Mouse (Mus musculus): Measurements from ENCODE around the gene Agpat3.

Gene Agpat3

DNA sequence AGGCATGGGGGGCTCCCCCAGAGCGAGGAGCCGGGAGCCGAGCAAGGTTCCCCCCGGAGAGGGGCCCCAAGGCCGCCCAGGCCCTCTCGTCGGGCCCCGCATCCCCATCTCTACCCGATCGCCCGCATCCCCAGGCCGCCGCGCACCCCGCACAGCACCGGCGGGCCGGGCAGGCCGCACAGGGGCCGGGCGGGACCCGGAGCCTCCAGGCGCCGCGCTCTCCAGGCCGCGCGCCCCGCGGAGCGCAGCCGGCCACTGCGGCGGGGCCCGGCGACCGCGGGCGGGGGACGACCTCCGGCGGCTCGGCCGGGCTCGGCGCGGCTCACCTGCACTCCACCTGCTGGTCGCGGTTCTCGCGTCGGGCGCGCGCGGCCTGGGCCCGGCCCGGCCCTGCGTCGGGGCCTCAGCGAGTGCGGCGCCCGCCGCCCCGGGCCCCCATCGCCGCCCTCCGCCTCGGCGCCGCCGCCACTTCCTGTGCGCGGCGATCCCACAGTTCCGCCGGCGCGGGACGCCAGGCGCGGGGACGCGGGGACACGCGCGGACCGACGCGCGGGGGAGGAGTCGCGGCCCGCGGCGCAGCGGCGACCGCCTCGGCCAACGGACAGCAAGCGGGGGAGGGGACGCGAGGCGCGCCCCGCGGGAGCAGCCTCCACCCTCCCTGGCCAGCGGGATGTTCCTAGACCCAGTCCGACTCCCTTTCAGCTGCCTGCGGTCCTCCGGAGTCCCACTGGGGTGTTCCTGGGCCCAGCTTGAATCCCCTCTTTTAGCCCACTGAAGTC lies at the start of gene Agpat3:
Agpat3 (minus strand) TSS at position 603 of the 779 bp plus-strand sequence.
- DNase-seq, result peak; percentile 75 to 78

DNA sequence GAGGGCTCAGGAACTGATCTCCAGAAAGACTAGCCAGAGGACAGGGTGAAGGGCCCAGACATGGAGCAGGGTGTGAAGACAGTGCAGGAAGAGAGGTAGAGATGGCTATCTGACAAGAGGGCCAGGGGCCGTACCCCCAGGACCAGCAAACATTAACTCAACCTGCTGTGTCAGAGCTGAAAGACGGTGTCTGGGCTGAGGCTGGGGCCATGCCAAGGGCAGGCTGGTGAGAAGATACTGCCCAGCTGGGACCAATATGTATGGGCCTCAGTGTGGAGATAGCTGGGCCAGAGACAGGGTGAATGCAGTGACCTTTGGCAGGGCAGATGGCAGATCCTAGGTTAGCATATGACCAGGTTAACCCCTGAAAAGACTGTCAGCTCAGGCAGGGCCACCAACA lies 48.8 kb upstream of the Agpat3 start:
- DNase-seq, result no peak

DNA sequence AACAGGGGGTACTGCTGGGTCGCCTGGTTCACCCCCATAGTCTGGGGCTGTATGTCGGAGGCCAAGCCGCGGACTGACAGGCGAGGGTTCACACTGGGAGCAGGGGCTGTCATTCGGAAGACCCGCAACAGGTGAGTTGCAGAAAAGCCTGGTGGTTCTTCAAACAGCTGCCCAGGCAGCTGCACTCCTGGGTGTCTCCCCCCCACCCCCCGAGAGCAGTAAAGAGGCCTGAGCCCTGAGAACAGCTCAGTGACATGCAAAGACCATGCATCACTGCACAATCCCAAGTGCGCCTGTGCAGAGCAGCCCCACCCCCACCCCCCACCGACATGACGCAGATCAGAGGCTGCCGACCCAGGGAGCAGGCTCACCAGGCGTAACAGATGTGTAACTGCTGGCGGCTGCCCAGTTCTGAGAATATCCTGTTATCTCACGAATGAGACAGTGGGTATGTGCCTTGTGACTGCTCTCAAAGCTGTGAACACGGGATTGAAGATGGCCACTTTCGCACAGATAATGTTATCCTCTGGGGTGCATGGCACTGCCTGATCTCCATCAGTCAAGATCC lies 46.9 kb upstream of the Agpat3 start:
- peak in 1 of 2 experiments; percentile 47 for DNase-seq

DNA sequence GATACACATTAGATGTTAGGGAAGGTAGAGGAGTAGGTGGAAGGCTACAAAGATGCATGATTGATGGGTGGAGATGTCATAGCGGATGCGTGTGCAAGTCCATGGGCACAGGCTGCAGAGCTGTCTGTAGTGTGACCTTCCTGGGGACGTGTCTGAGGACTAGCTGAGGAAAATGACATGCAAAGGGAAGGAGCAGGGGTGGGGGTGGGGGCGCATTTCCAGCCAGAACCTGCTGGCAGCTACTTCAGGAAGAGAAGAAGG lies 44.3 kb upstream of the Agpat3 start:
- no peak for DNase-seq

DNA sequence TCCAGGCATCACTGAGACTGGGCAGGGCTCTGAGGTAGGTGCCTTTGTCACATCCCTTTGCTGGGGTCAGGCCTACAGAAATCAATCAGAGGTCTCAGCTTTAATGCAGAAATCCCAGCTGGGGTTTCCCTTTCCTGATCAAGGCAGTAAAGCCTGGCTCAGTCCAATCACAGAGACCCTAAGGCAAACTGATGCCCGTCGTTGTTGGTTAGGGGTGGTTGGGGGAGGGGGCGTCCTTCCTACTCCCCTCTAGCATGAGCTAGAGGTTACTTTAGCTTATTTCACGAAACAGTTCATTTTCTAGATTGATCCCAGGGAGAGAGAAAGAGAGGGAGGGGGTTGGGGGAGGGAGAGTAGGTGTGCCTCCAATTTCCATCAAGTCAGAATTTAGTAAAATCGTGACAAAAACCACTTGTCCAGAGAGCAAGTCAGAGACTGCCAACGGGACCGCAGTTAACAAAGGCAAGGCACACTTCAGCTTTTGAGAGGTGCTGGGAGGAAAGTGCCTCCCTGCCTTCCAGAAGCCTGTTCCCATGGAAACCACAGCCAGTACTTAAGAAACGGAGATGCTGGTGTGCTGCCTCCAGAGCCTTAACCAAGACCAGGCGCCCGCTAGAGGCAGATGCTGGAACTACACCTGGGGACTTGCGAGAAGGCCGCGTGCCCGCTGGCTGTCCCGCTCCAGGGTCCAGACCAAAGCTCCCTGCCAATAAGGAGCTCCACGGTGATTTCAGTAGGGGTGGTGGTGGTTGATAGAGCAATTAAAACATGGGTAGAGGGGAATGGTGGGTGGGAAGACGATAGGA lies 43.7 kb upstream of the Agpat3 start:
- DNase-seq, result peak; percentile 98 to 100

DNA sequence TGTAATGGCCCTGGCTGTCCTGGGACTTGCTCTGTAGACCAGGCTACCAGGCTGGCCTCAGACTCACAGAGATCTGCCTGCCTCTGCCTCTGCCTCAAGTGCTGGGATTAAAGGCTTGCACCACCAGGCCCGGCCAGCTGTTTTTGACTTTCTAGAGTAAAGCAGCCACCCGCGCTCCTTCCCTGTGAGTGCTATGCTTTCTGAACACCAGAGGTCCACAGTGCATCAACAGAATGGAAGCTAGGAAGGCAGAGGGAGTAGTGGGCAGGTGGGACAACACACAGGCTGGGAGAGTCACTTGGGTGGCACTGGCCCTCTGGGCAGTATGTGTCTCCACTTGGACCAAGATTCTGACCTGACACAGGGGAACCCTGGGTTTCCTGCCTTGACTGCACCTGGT lies 43.1 kb upstream of the Agpat3 start:
- DNase-seq, result no peak

DNA sequence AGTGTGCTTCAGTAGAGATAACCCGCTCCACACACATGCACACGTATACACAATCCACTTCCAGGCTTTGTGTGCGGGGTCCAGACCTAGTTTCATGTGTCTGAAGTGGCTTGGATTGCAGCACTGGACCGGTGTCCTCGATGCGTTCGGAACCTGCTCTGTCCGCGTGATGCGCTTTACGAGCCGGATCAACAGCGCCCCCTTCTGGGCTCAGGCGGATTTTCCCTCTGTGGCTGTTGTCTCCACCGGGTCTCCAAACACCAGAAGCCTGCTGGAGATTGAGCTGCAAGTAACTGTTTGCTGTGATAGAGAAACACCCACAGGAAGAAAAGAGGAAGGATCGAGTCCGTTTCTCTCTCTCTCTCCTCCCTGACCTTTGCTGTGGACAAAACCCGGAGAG lies 39.8 kb upstream of the Agpat3 start:
- peak; percentile 93 for DNase-seq

DNA sequence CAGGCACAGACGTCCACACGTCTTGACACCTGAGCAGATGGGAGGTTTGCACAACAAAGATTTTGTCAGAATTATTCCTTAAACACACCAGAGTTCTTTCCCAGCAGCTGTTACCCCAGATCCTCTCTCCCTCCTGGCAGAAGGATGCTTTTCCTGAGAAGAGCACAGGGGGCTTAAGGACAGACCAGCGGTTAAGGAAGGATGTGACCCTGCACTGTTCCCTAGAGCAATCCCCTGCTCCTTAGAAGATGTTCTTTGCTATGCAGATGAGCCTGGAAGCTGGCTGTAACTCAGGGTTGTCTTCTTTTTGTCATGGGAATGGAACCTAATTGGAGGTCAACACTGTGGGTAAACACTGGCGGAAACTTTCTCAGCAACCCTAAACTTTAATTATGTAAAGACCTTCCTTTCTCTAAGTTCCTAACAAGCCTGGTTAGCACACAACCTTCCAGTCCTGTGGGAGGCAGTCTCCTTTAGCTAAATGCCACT lies 38.7 kb upstream of the Agpat3 start:
- no peak for DNase-seq

DNA sequence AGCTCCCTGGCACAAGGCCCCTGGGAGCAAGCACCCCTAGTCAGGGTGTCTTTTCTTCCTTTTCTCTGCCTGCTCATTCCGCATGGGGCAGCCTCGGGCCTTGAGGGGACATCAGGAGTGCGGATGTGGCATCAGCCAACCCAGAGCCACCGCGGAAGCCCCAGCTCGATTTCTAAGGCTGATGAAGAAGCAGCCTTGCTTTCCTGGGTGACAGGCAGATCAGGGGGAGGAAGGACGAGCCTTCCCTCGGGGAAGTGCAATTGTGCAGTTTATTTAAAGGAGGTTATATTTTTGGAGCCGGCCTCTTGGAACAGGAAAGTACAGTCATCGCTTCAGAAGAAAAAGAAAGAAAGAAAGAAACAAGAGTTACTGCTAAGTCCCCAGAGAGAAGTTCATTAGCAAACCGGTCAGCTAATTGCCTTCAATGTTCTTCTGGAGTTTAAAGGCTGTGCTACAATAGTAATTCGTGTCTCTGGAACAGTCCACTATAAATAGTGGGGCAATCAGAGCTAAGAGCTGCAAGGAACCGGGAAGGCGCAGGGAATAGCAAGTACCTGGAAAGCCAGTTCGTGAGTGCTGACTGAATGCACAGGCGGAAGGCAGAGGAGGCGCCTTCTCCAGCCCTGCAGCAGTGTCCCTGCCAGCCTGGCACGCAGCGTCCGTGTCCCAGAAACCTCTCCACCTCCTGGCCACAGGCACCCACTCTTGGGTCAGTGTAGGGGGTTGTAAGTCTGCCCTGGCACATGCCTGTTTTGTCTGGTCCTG lies 36.1 kb upstream of the Agpat3 start:
- DNase-seq, result peak in 1 of 2 experiments; percentile 44

DNA sequence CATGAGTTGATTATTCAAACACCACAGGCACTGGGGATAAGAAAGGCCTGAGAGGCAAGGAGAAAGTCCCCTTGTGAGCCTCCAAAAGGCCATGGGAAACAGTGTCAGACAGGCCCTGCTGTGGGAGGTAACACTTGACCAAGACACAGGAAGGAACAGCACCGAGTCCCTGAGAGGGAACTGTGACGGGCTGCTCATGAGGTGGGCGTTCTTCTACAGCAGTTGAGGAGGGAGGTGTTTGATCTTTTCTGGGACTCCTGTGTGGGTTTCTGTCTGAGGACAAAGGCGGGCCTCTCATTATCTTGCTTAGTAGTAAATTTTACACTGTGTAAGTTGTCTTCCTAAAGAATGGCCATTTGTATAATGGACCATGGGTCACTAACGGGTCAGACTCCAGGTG lies 33.2 kb upstream of the Agpat3 start:
- DNase-seq, result no peak

DNA sequence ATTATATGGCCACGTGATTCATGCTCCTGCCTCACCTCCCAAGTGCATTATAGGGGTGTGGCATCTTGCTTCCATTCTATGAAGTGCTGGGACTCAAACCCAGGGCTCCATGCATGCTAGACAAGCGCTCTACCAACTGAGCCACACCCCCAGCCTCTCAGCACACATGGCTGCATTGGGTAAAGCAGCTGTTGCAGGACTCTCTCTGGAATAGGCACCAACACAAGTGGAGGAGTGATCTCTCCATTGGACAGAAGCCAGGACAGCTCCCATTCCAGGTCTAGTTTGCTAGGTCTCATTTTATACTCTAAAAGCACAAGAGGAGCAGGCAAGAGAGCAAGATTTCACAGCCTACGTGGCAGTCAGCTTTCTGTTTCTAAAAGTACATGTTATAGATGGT lies 31.3 kb upstream of the Agpat3 start:
- DNase-seq, result no peak

DNA sequence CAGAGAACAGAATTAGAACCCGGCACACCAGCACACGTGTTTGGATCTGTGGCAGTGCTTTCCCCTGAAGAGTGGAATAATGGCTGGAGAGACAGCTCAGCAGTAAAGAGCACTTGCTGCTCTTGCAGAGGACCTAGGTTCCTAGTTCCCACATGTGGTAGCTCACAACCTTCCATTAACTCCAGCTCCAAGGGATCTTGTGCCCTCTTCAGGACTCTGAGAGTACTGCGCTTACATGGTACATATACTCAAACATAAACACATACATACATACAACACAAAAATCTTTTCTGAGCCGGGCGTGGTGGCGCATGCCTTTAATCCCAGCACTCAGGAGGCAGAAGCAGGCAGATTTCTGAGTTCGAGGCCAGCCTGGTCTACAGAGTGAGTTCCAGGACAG lies 26.2 kb upstream of the Agpat3 start:
- no peak for DNase-seq

DNA sequence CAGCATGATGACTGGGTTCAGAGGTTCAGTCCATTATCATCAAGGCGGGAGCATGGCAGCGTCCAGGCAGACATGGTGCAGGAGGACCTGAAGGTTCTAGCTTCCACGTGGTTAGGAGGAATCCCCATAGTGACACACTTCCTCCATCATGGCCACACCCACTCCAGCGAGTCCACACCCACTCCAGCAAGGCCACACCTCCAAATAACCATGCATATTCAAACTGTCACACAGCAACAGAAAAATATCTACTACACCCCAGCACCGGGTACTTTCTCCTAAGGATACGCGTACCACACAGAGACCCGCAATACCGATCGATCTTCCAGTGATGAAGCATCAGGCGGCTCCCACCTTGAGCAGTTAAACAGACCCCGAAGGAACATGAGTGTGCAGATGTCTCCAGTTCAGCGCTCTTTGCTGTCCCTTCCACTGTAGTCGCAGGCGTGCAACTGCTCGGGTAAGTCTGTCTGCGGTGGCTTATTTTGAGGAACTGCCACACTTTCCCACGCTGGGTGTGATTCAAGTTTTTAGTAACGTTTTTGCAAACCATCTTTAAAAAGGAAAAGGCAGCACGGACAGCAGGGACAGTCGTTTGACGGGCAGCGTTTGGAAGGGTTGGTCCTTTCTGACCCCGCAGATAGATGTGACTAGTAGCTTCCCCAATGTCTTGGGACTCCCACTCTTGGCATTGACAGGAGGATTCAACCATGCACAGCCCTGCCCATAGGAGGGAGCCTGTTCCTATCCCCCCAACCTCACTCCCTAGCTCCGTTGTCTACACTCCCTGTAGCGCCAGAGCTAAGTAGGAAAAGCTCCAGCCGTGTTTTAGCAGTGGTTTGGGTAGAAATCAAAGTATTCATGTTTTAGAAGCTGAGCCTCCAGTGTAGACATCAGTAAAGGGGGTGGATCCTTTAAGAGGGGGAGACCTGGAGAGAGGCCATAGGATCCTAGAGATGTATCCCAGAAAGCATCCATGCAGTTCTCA lies 20.7 kb upstream of the Agpat3 start:
- DNase-seq, result no peak

DNA sequence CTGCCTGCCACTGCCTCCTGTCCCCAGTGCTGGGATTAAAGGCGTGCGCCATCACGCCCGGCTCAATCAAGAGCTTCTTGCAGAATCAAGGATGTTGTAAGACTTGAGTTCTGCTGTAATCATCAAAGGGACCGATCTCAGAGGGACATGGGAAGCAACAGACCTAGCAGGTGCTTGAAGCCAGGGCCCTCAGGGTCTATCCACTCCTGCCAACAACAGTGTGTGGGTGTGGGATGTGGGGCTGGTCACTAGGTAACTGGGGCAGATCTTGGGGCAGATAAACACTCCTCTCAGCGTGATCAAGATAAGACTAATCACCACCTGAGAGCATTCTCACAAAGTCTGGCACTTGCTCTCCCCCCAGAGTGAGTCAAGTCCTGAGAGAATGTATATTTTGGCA lies 19.5 kb upstream of the Agpat3 start:
- no peak for DNase-seq

DNA sequence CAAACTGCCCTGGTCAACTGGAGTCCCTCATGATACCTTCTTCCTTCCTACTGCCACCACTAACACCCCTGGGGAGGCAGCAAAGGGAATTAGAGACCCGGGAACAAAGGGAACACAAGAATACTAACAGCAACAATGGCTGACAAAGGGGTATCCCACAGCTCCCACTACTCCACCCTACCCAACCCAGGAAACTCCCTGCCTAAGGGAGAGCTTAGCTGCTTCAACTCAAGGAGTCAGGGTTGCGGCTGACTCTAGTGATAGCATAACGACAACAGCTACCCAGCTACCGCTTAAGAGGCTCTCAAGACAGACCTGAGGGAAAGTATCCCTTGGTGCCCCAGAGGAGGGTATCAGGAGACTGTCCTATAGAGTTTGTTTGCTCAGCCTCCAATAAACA lies 15.3 kb upstream of the Agpat3 start:
- DNase-seq, result no peak

DNA sequence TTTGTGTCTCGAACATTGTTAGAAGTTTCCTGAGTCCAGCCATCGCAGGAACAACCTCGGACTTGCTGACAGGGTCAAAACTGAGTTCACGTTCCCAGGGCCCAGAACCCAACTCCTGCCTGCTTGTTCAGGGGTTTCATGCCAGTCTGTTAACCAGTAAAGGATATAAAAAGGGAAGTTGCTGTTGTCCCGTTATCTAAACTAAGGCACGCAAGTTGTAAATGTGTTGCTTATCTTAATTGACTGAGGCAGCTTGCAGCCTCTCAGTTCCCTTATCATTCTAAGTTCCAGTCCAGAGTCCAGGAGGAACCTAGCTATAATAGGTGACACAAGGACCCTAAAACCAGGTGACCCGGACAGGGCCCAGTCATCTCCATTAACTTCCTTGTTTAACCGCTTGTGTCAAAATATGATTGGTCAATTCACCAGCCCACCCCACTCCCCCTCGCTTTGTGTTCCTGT lies 14.6 kb upstream of the Agpat3 start:
- no peak for DNase-seq

DNA sequence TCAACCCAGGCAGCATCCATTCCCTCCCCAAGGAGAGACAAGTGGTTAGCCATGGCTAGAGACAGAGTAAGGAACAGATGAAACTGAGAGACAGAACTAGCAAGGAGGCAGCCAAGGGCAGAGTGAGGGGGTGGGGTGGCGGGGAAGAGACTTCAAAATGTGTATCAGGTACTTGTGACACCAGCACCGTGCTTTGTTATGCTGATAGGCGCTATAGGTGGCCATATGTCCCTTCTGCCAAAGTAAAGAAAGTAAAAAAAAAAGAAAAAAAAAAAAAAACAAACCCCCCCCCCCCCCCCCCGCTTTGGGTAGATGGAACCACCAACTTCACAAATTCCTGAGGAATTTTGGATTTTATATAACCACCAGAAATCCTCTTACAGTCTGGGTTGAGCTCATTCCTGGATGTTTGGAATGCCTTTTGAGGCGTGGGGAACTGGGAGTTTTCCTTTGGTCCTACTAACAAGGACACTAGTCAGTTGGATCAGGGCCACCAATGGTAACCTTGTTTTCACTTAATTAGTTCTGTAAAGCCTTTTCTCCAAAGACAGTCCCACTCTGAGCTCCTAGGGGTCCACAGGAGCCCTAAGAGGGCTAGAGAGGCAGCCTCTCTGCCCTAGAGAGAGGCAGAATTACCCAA lies 14.0 kb upstream of the Agpat3 start:
- DNase-seq, result no peak

DNA sequence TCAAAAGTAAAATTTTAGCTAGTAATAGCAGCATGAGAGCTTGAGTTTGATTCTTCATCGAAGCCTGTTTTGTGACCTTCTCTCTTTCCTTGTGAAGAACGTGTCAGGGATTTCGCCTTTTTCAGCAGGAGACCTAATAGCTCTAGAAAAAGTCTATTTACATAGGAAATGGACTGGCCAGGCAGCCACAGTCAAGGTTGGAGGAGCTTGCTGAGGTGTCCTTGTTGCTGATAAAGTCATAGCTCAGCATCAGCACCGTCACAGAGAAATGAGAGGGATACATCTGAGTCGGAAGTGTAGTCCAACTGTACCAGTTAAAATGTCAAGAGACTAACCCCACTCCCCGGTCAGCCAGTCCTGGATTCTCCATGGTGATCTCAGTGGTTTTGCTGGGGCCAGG lies 13.3 kb upstream of the Agpat3 start:
- DNase-seq, result no peak

DNA sequence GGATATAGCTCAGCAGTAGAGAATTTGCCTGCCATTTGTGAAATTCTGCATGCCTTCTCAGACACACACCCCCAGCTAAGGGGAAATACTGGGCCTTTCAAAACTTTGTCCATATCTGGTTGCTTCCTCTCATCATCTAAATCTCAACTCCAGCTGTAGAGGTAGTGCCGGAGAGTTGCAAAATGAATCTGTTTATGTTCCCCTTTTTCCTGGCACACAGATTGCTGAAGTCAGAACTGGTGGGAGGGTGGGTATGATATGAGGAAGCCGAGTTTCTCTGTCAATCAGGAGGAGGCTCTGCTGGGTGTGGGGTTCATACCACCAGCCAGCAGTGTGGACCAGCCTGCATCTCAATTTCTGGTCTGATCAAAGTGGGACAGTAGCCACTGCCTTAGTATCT lies 11.8 kb upstream of the Agpat3 start:
- no peak for DNase-seq

DNA sequence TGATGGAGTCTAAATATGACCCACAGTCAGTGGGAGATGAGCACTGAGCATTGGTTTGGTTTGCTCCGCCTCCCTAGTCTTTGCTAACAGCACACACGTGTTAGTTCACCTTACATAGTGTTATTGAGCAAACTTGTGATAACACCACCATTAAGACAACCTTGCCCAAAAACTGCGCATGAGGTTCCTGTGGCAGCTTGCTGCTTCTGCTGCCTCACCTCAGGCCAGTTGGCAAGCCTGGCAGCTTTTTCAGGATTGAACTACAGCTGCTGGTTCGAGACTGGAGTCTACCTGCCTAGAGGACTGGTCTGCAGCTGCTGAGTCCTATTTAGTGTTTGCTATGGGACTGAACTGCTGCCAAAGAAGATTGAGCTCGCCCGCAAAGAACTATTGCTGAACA lies 11.1 kb upstream of the Agpat3 start:
- DNase-seq, result no peak

DNA sequence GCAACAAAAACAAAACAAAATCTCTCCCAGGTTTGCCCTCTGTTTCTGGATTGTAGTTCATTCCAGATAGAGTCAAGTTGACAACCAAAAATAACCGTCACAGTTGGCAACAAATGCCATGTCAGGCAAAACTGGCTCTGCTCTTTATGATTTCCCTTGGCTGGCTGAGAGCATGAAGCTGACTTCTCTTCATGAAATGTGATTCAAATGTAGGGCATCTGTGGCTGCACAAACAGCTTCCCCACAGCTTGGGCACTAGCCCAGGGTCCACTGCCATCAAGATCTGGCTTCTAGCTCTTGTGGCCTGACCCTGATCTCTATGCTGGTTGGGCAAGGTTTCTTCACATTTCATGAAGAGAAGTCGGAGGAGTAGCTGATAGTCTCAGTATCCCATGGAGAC lies 9.7 kb upstream of the Agpat3 start:
- peak; percentile 68 to 70 for DNase-seq

Measured in cerebellum, postnatal 14 days (tissue).